Mouse (Mus musculus): Measurements from ENCODE around the gene Ankdd1b.

Ankdd1b gene

DNA sequence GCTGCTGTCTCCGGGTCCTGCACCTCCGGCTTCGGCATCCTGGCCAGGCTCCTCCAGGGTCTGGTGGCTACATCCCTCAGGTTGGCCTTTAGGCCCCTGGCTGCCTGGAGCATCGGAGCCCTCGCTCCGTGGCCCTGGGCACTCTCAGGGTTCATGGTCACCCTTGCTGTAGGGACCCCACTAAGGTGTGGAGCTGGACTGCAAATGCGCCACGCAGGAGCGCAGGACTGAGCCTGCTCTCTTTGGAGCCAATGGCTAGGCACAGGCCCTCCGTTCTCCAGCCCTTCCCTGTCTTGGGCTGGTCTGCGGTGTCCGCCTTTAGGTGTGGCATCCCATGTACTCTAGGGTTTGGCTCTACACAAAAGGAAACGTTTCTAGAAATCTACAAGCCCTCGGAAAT, at the start of gene Ankdd1b:
Gene Ankdd1b (minus strand): TSS at position 242 of the 400 bp plus-strand sequence.
- no peak for DNase-seq (ENCODE audit: low spot score)

GRCm38 (mm10) chr13:96517335-96517734, 46.3 kb upstream of the Ankdd1b start:
- no peak for DNase-seq (ENCODE audit: low spot score)

DNA sequence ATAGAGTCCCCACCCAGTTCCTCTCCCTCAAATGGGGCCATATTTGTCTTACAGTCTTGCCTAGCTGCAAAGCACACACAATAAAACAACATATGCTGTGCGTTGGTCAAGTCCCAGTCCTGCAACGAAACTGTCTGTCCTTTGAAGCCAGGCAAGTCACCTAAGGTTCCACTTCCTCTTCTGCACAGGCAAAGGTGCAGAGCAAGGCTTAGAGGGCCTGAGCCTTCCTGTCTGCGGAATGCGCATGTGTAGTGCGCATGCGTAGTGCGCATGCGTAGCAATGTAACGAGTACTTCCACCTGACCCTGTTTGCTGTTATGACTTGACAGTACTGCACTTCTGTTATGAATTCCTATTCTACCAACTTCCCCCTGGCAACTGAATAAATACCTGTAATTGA, 45.3 kb upstream of the Ankdd1b start:
- no peak for DNase-seq (ENCODE audit: low spot score)

DNA sequence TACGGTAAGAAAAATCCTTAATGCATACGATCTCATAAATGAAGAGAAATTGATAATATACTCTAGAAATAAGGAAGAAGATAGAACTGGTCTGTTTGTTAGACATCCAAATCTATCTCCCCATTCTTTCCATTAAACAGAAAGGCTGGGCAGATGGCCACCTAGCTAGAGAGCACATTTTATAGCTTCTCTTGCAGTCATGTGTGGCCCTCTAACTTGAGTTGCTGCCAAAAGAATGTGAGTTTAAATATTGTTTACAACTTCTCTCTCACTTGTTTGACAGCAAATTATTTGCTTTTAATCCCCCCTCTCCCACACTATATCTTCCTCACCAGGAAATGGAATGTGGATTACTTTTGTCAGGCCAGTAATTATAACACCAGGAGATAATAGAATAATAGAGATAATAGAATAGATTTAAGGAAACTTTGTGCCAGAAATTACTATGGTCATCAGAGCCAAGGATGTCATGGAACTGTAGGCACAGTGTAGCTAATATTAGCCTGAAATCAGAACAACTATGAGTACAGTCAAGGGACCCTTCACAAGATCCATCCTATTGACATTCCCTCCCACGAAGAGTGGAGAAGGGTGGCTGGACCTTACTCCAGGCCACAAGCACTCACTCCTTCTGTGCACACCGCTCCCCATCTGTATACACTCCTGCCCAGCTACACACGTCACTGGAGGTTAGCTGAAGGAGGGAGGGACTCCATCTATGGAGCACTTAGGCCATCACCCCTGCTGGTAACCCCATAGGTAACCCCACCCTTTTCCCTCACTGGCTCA, 43.4 kb upstream of the Ankdd1b start:
- DNase-seq (ENCODE audit: low spot score) = no peak

DNA sequence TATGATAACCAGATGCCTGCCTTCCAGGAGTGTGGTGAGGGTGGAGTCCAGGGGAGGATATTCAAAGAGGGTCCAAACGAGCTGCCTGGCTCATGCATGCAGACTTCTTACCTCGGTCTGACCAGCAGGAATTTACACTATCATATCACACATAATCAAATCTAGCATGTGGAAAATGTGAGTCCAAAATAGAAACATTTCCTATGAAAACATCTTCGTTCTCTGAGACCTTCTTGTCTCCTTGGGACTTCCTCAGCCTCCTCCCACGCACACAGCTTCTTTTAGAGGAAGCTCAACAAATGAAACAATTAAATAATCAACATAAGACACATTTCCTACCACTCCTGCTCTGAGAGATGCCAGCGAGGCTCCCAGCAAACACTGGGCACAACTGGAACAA, 40.9 kb upstream of the Ankdd1b start:
- no peak for DNase-seq (ENCODE audit: low spot score)

DNA sequence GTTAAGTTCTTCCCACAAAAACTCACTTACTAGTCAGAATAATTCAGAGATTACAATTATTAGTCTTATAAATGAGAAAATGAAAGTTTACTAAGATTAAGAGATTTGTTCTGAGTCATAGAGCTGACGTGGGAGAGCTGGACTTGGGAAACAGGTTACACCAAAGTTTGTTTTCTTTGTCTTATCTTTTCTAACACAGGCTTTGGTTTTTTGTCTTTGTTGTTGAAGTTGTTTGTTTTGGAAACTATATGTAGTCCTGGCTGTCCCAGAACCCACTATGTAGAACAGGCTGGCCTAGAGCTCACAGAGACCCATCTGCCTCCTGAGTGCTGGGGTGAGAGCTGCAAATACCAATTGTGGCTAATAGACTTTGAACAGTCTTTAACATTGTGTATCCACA, 40.3 kb upstream of the Ankdd1b start:
- DNase-seq (ENCODE audit: low spot score) = no peak

GRCm38 (mm10) chr13:96510635-96511034, 39.6 kb upstream of the Ankdd1b start:
- no peak for DNase-seq (ENCODE audit: low spot score)

GRCm38 (mm10) chr13:96507541-96507940, 36.5 kb upstream of the Ankdd1b start:
- no peak for DNase-seq (ENCODE audit: low spot score)

GRCm38 (mm10) chr13:96506313-96506712, 35.3 kb upstream of the Ankdd1b start:
- DNase-seq (ENCODE audit: low spot score) = no peak

DNA sequence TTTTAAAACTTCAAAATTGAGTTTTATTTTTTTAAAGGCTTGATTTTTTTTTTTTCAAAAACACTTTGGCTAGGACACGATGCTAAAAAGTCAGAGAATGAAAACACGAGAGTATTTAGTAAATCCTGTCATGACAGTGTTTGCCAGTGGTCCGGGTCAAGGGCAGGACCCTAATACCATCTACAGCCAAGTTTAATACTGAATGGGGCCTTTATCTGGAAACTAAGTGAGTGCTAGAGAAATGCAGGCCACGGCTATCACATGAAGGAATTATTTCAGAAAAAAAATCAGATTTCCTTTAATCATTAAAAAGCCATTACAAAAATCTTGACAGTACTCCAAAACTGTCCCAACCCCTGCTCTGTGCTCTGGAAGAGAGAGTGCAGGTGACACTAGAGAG, 34.7 kb upstream of the Ankdd1b start:
- no peak for DNase-seq (ENCODE audit: low spot score)

- DNase-seq (ENCODE audit: low spot score) = no peak
These were observed 28.9 kb upstream of the Ankdd1b start for GRCm38 (mm10) chr13:96499891-96500290.

DNA sequence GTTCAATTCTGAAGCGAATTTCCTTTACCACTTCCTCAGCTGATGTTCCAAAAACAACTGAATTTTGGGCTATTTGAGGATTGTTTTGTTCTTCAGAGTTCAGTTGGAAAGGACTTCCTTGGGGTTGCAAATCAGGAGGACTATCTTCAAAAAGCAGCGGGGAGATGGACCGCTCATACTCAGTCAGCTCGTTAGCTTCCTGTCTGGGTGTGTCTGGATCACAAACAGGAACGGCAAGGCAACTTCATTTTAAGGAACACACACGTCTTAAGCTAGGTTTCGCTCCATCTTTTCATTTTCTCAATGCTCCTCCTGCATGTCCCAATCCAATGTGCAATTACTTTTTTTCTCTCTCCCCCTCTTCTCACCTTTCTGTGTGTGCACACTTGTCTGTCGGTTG, 25.6 kb upstream of the Ankdd1b start:
- no peak for DNase-seq (ENCODE audit: low spot score)

DNA sequence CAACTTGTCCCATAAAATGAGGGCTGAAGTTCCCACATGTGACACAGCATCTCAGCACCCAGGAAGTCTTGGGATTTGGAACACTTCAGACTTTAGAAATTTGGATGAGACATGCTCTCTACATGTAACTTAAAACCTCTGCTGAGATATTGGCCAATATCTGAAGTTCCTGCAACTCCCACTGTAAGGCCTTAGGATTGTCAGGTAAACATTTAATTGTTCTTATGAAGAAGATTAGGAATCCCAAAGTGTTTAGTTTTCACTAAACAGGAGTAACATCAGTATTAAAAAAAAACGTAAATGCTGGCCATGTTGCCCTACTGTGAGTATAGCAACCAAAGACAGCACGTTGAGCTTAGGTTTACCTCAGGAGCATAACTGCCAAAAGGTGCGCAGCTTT, 19.4 kb upstream of the Ankdd1b start, which contains the start of gene Gm17622:
Gene Gm17622 (plus strand): TSS at position 301 of the 400 bp plus-strand sequence.
- no peak for DNase-seq (ENCODE audit: low spot score)

GRCm38 (mm10) chr13:96487968-96488367, 17.0 kb upstream of the Ankdd1b start:
- no peak for DNase-seq (ENCODE audit: low spot score)

DNA sequence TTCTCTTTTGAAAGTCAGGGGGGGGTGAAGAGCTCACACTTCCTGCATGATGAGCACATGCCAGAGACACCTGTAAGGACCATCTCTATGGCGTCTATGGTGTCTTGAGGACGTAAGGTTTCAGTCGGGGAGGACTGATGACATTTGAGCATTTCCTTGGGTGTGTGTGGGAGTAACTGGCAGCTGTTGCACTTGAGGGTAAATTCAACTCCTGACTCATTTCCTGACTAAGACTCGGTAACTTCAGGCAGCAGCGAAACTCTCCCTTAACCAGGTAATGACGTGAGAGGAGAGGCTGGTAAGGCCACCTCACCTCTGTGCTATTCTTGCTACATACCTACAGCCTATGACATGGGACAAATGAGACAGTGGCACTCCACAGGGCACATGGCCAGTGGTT, 16.2 kb upstream of the Ankdd1b start:
- no peak for DNase-seq (ENCODE audit: low spot score)

GRCm38 (mm10) chr13:96478991-96479390, 8.0 kb upstream of the Ankdd1b start:
- DNase-seq (ENCODE audit: low spot score) = no peak

- DNase-seq (ENCODE audit: low spot score) = no peak
These were observed 6.2 kb upstream of the Ankdd1b start for GRCm38 (mm10) chr13:96477226-96477625.

- no peak for DNase-seq (ENCODE audit: low spot score)
These were observed 442 bp downstream of the Ankdd1b start for GRCm38 (mm10) chr13:96470556-96470955.

GRCm38 (mm10) chr13:96468678-96469077, 2.3 kb downstream of the Ankdd1b start:
- DNase-seq (ENCODE audit: low spot score) = no peak

DNA sequence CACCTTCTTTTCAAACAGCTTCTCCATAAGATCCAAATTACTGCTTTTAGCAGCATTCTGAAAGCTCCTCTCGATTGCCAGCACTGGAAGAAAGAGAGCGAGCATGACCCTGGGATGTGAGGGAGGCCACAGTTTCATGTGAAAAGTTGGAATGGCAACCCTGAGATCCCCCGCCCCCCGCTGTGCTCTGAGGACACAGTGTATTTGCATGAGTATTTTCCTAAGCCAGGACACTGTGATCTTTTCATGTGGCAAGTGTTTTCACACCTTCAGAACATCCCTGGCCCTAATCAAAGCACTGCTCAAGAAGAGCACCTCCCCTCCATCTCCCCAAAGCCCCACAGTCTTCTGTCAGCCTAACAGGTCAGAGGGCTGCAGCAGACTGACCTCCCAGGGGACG, 5.7 kb downstream of the Ankdd1b start:
- peak; percentile 3 for DNase-seq (ENCODE audit: low spot score)

DNA sequence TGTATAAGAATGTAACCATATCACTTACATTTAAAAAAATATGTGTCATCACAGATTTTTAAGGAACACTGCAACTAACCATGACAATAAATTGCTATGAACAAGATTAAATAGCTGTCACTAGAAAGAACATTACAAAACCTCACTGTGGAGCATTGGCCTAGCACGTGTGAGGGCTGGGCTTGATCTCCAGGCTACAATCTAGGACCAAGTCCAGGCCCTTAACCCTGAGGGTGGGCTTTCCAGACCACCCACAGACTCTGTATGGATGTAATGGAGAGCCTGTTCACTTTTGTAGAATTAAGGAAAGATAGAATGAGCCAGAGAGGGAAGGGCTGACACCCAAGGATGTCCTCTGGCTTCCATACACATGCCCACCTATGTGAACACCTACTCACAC, 8.4 kb downstream of the Ankdd1b start:
- DNase-seq (ENCODE audit: low spot score) = no peak

GRCm38 (mm10) chr13:96458606-96459005, 12.4 kb downstream of the Ankdd1b start:
- DNase-seq (ENCODE audit: low spot score) = no peak

DNA sequence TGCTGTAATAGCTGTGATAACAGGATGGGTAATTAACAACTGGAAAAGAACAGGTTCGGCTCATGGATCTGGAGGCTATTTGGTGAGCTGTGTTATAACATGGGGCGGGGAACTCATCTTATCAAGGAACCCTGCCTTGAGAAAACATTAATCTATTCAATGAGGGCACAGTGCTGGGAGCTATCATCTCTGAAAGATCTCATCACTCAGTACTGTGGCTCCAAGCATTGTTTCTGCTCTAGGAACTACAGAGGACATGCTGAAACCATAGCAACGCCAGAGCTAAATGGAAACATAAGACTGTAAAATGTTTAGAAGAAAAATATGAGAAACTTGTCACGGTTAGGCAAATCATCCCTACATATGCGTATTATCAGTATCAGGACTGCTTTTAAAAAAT, 13.0 kb downstream of the Ankdd1b start:
- no peak for DNase-seq (ENCODE audit: low spot score)

DNA sequence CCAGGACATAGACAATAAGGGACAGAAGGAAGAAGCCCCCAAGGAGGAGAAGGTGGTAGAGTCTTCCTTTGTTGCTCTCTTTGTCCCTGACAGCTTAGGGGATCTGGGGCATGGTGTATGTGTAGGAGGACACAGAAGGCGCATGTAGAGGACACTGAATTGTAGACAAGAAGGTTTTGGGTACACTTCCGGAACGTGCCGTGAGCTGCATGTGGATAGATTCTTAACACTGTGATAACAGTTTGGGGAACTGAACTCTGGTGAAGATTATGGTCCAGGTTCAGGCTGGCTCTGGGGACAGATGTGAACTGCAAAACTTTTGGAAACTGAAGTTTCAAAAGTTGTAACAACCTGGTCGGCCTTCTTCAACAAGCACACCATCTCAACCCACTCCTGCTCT, 13.4 kb downstream of the Ankdd1b start:
- DNase-seq (ENCODE audit: low spot score) = no peak
